Mouse (Mus musculus): Measurements from ENCODE around the gene Gid8. TPM values are rescaled to one million over a fixed set of nuclear protein-coding genes. Genes with fewer than 3 reads are reported as not detected.
"Not testable (repeated sequence)": the region's sequence is repeated elsewhere in the genome, so short reads cannot be mapped to it uniquely, and the experiment has no call there.

The Gid8 gene
- polyA plus RNA-seq, 1 experiment from 2014 or later = 45.3 TPM

DNA sequence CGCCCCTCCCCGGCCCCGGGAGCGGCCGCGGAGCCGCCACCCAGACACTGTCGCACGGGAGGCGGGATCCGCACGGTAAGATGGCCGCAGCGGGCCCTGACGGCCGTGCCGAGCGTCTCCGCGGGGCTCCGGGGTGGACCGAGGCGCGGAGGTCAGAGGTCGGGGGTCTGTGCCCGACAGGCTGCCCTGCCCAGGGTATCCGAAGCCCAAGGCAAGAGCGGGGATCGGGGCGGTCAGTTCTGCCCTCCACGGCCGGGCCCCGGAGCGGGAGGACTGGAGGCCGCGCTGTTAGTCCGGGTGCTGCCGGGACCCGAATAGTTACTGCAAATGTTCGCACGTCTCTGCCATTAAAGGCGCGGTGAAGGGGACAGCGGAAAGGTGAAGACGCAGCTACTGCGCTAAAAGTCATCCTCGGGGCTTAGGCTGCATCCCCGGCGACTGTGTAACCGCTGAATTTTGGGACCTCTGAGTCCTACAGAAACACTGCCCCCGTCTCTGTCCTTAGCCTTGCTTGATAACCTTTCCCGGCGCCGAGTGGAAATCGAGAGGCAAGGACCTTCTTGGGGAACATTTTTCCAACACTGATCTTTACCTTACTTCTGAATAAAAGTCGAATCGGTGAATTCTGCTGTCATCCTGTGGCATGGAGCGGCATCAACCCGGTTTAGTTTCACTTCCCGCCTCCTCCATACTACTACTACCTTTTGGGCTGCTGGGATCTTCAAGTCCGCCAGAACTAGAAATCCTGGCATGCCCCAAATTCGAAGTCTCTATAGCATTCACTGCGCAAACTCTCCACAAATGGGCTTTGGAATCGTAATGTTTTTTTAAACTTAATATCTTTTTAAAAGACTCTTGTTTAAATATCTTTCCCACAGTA lies 599 bp downstream of the Gid8 start:
- H3K4me2 ChIP-seq = peak overlapping the region; percentile 69
- H3K9ac ChIP-seq = peak overlapping the region; percentile 100
- H3K36me3 ChIP-seq = peaks cover 21% of the 10 kb centered on the region
- no peaks in the 10 kb centered on the region for H3K9me3 ChIP-seq (replicated peaks)
- peak; percentile 60; the same call in 1 of the 2 replicates for ATAC-seq (replicated peaks; ENCODE audit: insufficient number of reproducible peaks, insufficient read depth, low FRiP score, low read depth)
- WGBS = 1% methylated on average over 64 of the region's 64 CpGs
- H3K27me3 ChIP-seq = no peaks in the 10 kb centered on the region
- H3K4me3 ChIP-seq = peak overlapping the region; percentile 100
- peak overlapping the region; percentile 91 for H3K27ac ChIP-seq
- peaks cover 25% of the 10 kb centered on the region for H3K4me1 ChIP-seq (replicated peaks)

- Histone ChIP-seq H3K4me1 (replicated peaks) (peaks cover 23% of the 10 kb centered on the region), H3K9me3 (replicated peaks) (no peaks in the 10 kb centered on the region), H3K36me3 (peaks cover 28% of the 10 kb centered on the region), H3K27me3 (no peaks in the 10 kb centered on the region), H3K4me3 (peak overlapping the region; percentile 100), H3K27ac (no peak overlapping the region), H3K4me2 (peak overlapping the region; percentile 69), H3K9ac (peak overlapping the region; percentile 100)
- no peak for ATAC-seq (replicated peaks; ENCODE audit: insufficient number of reproducible peaks, insufficient read depth, low FRiP score, low read depth)
- WGBS = 65% methylated on average over 4 of the region's 4 CpGs
These were observed 1.6 kb downstream of the Gid8 start for GRCm38 (mm10) chr2:180711527-180711926.

GRCm38 (mm10) chr2:180712037-180712689 lies 2.2 kb downstream of the Gid8 start:
- Histone ChIP-seq H3K9ac (no peak overlapping the region), H3K27me3 (no peaks in the 10 kb centered on the region), H3K4me1 (replicated peaks) (peaks cover 23% of the 10 kb centered on the region), H3K4me2 (no peak overlapping the region), H3K36me3 (peaks cover 34% of the 10 kb centered on the region), H3K27ac (no peak overlapping the region), H3K4me3 (no peak overlapping the region), H3K9me3 (replicated peaks) (no peaks in the 10 kb centered on the region)
- no peak for ATAC-seq (replicated peaks; ENCODE audit: insufficient number of reproducible peaks, insufficient read depth, low FRiP score, low read depth)
- 88% methylated on average over 5 of the region's 5 CpGs for WGBS

- Histone ChIP-seq H3K4me1 (replicated peaks) (peaks cover 14% of the 10 kb centered on the region), H3K36me3 (peaks cover 57% of the 10 kb centered on the region)
- H3K27ac ChIP-seq; H3K9me3 ChIP-seq (replicated peaks); H3K4me2 ChIP-seq; ATAC-seq (replicated peaks; ENCODE audit: insufficient number of reproducible peaks, insufficient read depth, low FRiP score, low read depth); H3K27me3 ChIP-seq; H3K9ac ChIP-seq; H3K4me3 ChIP-seq: not testable (repeated sequence)
- WGBS = 87% methylated on average over 5 of the region's 5 CpGs
These were observed 12.8 kb downstream of the Gid8 start for GRCm38 (mm10) chr2:180722748-180723147.

DNA sequence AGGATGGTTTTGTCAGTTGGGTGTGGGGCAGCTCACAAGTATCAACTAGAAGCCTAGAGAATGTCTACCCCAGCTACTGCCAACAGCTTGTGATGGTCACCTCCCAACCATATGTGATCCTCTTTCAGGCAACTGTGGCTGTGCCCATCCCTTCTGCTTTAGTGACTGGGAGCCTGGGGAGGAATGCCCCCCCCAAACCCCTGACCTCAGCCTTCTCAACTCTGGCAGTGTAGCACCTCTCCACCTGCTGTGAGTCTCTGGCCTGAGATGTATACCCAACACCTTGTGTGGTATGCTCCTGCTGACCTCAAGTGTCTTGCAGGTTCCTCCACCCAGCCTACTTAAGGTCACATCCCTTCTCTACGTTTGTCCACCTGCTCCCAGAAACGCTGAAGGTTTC lies 13.9 kb downstream of the Gid8 start:
- H3K9ac ChIP-seq = no peak overlapping the region
- no peaks in the 10 kb centered on the region for H3K9me3 ChIP-seq (replicated peaks)
- H3K36me3 ChIP-seq = peaks cover 46% of the 10 kb centered on the region
- H3K27ac ChIP-seq = no peak overlapping the region
- 63% methylated on average over 2 of the region's 2 CpGs for WGBS
- no peaks in the 10 kb centered on the region for H3K27me3 ChIP-seq
- peaks cover 14% of the 10 kb centered on the region for H3K4me1 ChIP-seq (replicated peaks)
- H3K4me2 ChIP-seq = no peak overlapping the region
- H3K4me3 ChIP-seq = no peak overlapping the region
- ATAC-seq (replicated peaks; ENCODE audit: insufficient number of reproducible peaks, insufficient read depth, low FRiP score, low read depth) = no peak

GRCm38 (mm10) chr2:180724585-180725413 lies 14.9 kb downstream of the Gid8 start, which contains the start of gene Slc17a9:
TSS of gene Slc17a9 (plus strand) at chr2:180725263.
- H3K36me3 ChIP-seq = peaks cover 38% of the 10 kb centered on the region
- H3K9ac ChIP-seq = peak within 1 kb of the TSS; percentile 41; the same call in 1 of the 2 replicates
- peaks cover 14% of the 10 kb centered on the region for H3K4me1 ChIP-seq (replicated peaks)
- 4% methylated on average over 18 of the region's 18 CpGs for whole genome bisulfite sequencing
- no peak; the same call in 1 of the 2 replicates for ATAC-seq (replicated peaks; ENCODE audit: insufficient number of reproducible peaks, insufficient read depth, low FRiP score, low read depth)
- H3K9me3 ChIP-seq (replicated peaks) = no peaks in the 10 kb centered on the region
- H3K27me3 ChIP-seq = no peaks in the 10 kb centered on the region
- H3K4me2 ChIP-seq = peak within 1 kb of the TSS; percentile 61
- peak within 1 kb of the TSS; percentile 29 for H3K4me3 ChIP-seq
- no peak within 1 kb of the TSS for H3K27ac ChIP-seq

DNA sequence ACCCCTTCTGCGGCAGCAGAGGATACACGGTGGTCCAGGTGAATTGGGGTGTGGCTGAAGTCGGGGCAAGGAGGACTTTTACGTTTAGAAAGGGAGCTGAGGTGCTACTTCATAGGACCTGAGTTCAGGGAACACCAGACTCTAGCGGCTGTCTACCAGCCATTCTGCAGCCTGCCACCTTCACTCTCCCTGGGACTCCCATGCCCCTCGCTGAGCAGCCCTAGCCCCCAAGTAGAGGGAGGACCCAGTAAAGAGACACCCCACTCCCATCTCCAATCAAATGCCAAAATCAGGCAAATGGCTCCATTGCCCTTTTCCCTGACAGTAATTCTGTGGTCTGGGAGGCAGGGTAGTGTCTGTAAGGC lies 15.5 kb downstream of the Gid8 start:
- H3K4me1 ChIP-seq (replicated peaks) = peaks cover 14% of the 10 kb centered on the region
- H3K27ac ChIP-seq = no peak overlapping the region
- H3K9ac ChIP-seq = peak overlapping the region; percentile 41; the same call in 1 of the 2 replicates
- H3K4me2 ChIP-seq = peak overlapping the region; percentile 61
- H3K9me3 ChIP-seq (replicated peaks) = no peaks in the 10 kb centered on the region
- H3K36me3 ChIP-seq = peaks cover 32% of the 10 kb centered on the region
- H3K27me3 ChIP-seq = no peaks in the 10 kb centered on the region
- WGBS = 3% methylated on average over 6 of the region's 6 CpGs
- no peak for ATAC-seq (replicated peaks; ENCODE audit: insufficient number of reproducible peaks, insufficient read depth, low FRiP score, low read depth)
- peak overlapping the region; percentile 29 for H3K4me3 ChIP-seq

- WGBS = 27% methylated on average over 7 of the region's 8 CpGs
- Histone ChIP-seq H3K4me3 (peak overlapping the region; percentile 29), H3K4me2 (peak overlapping the region; percentile 61)
These were observed 16.1 kb downstream of the Gid8 start for GRCm38 (mm10) chr2:180725856-180726629.

GRCm38 (mm10) chr2:180726658-180727442 lies 16.9 kb downstream of the Gid8 start:
- WGBS = 48% methylated on average over 6 of the region's 6 CpGs
- no peak for ATAC-seq (replicated peaks; ENCODE audit: insufficient number of reproducible peaks, insufficient read depth, low FRiP score, low read depth)

More at GRCm38 (mm10) chr2:180725856-180726629, 16.1 kb downstream of the Gid8 start:
- no peak overlapping the region for H3K9ac ChIP-seq
- no peaks in the 10 kb centered on the region for H3K9me3 ChIP-seq (replicated peaks)
- no peak for ATAC-seq (replicated peaks; ENCODE audit: insufficient number of reproducible peaks, insufficient read depth, low FRiP score, low read depth)
- peaks cover 26% of the 10 kb centered on the region for H3K36me3 ChIP-seq
- H3K27me3 ChIP-seq = no peaks in the 10 kb centered on the region
- H3K4me1 ChIP-seq (replicated peaks) = peaks cover 15% of the 10 kb centered on the region
- H3K27ac ChIP-seq = no peak overlapping the region

DNA sequence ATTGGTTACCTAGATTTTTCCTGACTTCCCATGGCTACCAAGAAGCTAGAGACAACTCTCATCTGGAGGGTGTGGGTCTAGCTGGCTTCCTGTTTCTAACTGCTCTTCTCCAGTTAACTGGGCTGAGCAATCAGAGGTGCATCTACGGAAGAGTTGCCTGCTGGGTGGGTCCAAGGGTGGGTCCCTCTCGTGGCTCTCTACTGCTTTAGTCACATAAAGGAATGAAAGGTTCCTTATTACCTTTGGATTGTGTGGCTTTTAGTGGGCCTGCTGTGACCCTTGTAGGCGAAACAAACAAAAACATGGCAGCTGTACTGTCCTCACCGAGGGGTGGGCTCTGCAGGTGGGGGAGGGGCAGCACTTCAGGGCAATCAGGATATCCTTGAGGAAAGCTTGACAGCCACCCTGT lies 17.7 kb downstream of the Gid8 start:
- 53% methylated on average over 4 of the region's 4 CpGs for WGBS
- H3K27ac ChIP-seq = no peak overlapping the region
- ATAC-seq (replicated peaks; ENCODE audit: insufficient number of reproducible peaks, insufficient read depth, low FRiP score, low read depth) = no peak
- H3K4me3 ChIP-seq = no peak overlapping the region
- H3K4me2 ChIP-seq = no peak overlapping the region
- H3K4me1 ChIP-seq (replicated peaks) = peaks cover 18% of the 10 kb centered on the region
- no peak overlapping the region for H3K9ac ChIP-seq
- H3K9me3 ChIP-seq (replicated peaks) = no peaks in the 10 kb centered on the region
- H3K27me3 ChIP-seq = no peaks in the 10 kb centered on the region
- H3K36me3 ChIP-seq = peaks cover 12% of the 10 kb centered on the region

More at GRCm38 (mm10) chr2:180726658-180727442, 16.9 kb downstream of the Gid8 start:
- Histone ChIP-seq H3K27ac (no peak overlapping the region), H3K4me1 (replicated peaks) (peaks cover 18% of the 10 kb centered on the region), H3K4me3 (no peak overlapping the region), H3K27me3 (no peaks in the 10 kb centered on the region), H3K9ac (no peak overlapping the region), H3K36me3 (peaks cover 18% of the 10 kb centered on the region), H3K9me3 (replicated peaks) (no peaks in the 10 kb centered on the region), H3K4me2 (no peak overlapping the region)

Measured in heart, embryonic 15.5 days (tissue).